Mouse (Mus musculus) cortical plate, adult 2 months (tissue): ENCODE results near the gene S100pbp.

ENCODE experiments used
- CTCF ChIP-seq: fragments of 200-500 bp; IDR thresholded peaks from 2 replicates; pipeline ENCODE4 v1.5.1; 2011; ENCODE audit warnings: mild to moderate bottlenecking, control low read depth, low read length; ENCODE audit not compliant: insufficient read depth; ENCODE audit errors: extremely low read depth
- POLR2A ChIP-seq: fragments of 200-500 bp; IDR thresholded peaks from 2 replicates; pipeline ENCODE4 v1.6.1; 2011; ENCODE audit warnings: mild to moderate bottlenecking, low read length, control low read depth; ENCODE audit not compliant: insufficient read depth; ENCODE audit errors: extremely low read depth

DNA sequence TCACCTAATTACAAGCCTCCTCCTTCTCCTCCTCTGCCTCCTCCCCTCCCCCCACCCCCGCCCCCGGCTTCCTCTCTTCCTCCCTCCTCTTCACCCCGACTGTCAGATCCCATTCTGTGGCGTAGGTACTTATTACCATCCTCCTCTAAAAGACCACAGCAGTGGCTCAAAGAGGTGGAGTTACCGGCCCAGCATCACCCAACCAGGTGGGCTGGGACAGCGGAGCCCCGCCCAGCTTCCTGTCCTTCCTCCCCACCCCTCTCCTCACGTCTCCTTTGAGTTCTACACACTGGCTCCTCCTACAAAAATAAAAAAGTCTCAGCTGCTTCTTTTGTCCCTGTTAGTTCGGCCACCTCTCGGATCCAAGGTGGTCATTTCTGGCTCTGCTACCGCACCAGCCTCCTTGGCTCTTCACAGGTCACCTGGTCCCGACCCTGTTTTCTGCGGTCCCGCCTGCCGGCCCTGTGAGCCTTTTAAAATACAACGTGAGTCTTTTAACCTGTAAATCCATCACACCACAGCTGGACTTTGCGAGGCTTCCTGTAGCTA, 58.7 kb downstream of the S100pbp start:
- TF ChIP-seq CTCF (no peak), POLR2A (no peak)
